Mouse (Mus musculus): ENCODE results near the gene Arhgap4. TPM values are rescaled to one million over a fixed set of nuclear protein-coding genes. Genes with fewer than 3 reads are reported as not detected.

Arhgap4 gene
- 1 to 10 TPM in 1 of 4 experiments, under 1 TPM in 3; 0.22 to 1.1 (median 0.57) TPM for total RNA-seq (2022)

GRCm38 (mm10) chrX:73921823-73922549, at the start of gene Arhgap4, which contains the start of gene Naa10:
Gene Arhgap4, minus strand, starts transcription at chrX:73921870.
Gene Naa10, minus strand, starts transcription at chrX:73921944.
- DNase-seq (ENCODE audit: low spot score in 2 of 2) = peak; percentile 71 to 81

- DNase-seq (ENCODE audit: low spot score in 2 of 2) = no peak
Observed at GRCm38 (mm10) chrX:73970781-73971180, 49.1 kb upstream of the Arhgap4 start.

GRCm38 (mm10) chrX:73969729-73970128, 48.1 kb upstream of the Arhgap4 start:
- no peak for DNase-seq (ENCODE audit: low spot score in 2 of 2)

GRCm38 (mm10) chrX:73969167-73969566, 47.5 kb upstream of the Arhgap4 start:
- no peak for DNase-seq (ENCODE audit: low spot score in 2 of 2)

- peak; percentile 75 to 86 for DNase-seq (ENCODE audit: low spot score in 2 of 2)
Observed at GRCm38 (mm10) chrX:73967177-73968075, 45.8 kb upstream of the Arhgap4 start.

GRCm38 (mm10) chrX:73966248-73967176, 44.8 kb upstream of the Arhgap4 start, which contains the start of gene Hcfc1:
Gene Hcfc1, minus strand, starts transcription at chrX:73966357.
- peak; percentile 83 to 87 for DNase-seq (ENCODE audit: low spot score in 2 of 2)

- DNase-seq (ENCODE audit: low spot score in 2 of 2) = peak in 1 of 2 experiments; percentile 23
Observed at GRCm38 (mm10) chrX:73965307-73965706, 43.6 kb upstream of the Arhgap4 start.

GRCm38 (mm10) chrX:73964363-73964762, 42.7 kb upstream of the Arhgap4 start:
- DNase-seq (ENCODE audit: low spot score in 2 of 2) = no peak

- peak in 1 of 2 experiments; percentile 52 for DNase-seq (ENCODE audit: low spot score in 2 of 2)
Observed at GRCm38 (mm10) chrX:73954988-73955387, 33.3 kb upstream of the Arhgap4 start.

GRCm38 (mm10) chrX:73952603-73953002, 30.9 kb upstream of the Arhgap4 start:
- DNase-seq (ENCODE audit: low spot score in 2 of 2) = no peak

GRCm38 (mm10) chrX:73949341-73949740, 27.7 kb upstream of the Arhgap4 start:
- no peak for DNase-seq (ENCODE audit: low spot score in 2 of 2)

- peak; percentile 28 to 36 for DNase-seq (ENCODE audit: low spot score in 2 of 2)
Observed at GRCm38 (mm10) chrX:73948647-73949046, 27.0 kb upstream of the Arhgap4 start.

- DNase-seq (ENCODE audit: low spot score in 2 of 2) = no peak
Observed at GRCm38 (mm10) chrX:73946896-73947295, 25.2 kb upstream of the Arhgap4 start.

GRCm38 (mm10) chrX:73942294-73942693, 20.6 kb upstream of the Arhgap4 start:
- DNase-seq (ENCODE audit: low spot score in 2 of 2) = no peak

- DNase-seq (ENCODE audit: low spot score in 2 of 2) = no peak
Observed at GRCm38 (mm10) chrX:73941860-73942259, 20.2 kb upstream of the Arhgap4 start.

- DNase-seq (ENCODE audit: low spot score in 2 of 2) = no peak
Observed at GRCm38 (mm10) chrX:73931871-73932270, 10.2 kb upstream of the Arhgap4 start.

GRCm38 (mm10) chrX:73930402-73931062, 8.9 kb upstream of the Arhgap4 start, which contains the start of gene Renbp:
Gene Renbp, minus strand, starts transcription at chrX:73930850.
- DNase-seq (ENCODE audit: low spot score in 2 of 2) = peak; percentile 21 to 50

GRCm38 (mm10) chrX:73922550-73922882, 846 bp upstream of the Arhgap4 start:
- DNase-seq (ENCODE audit: low spot score in 2 of 2) = no peak

GRCm38 (mm10) chrX:73921285-73921822, 316 bp downstream of the Arhgap4 start:
- no peak for DNase-seq (ENCODE audit: low spot score in 2 of 2)

GRCm38 (mm10) chrX:73918631-73919030, 3.0 kb downstream of the Arhgap4 start:
- no peak for DNase-seq (ENCODE audit: low spot score in 2 of 2)

Data from gastrocnemius, adult 8-10 months (tissue).